Mouse (Mus musculus) testis, adult 2 months (tissue): ENCODE results near the gene Trim34a. TPM values are rescaled to one million over a fixed set of nuclear protein-coding genes. Genes with fewer than 3 reads are reported as not detected.

Experiments
- H3K27ac ChIP-seq: fragments of 200-500 bp; 2 replicates; pipeline ENCODE4 v1.5.1; 2012; ENCODE audit warnings: low read depth, low read length; ENCODE audit not compliant: control insufficient read depth, insufficient read depth
- H3K27me3 ChIP-seq: fragments of 200-500 bp; 2 replicates; pipeline ENCODE4 v1.6.1; 2012; ENCODE audit warnings: mild to moderate bottlenecking, low read length, moderate library complexity; ENCODE audit not compliant: control insufficient read depth, insufficient read depth
- H3K36me3 ChIP-seq: fragments of 200-500 bp; 2 replicates; pipeline ENCODE4 v1.6.1; 2012; ENCODE audit warnings: mild to moderate bottlenecking, low read length; ENCODE audit not compliant: control insufficient read depth, insufficient read depth
- H3K4me1 ChIP-seq: fragments of 200-500 bp; 2 replicates; pipeline ENCODE4 v1.6.1; 2012; ENCODE audit warnings: low read length; ENCODE audit not compliant: control insufficient read depth, insufficient read depth
- H3K4me3 ChIP-seq: fragments of 200-500 bp; 2 replicates; pipeline ENCODE4 v1.5.1; 2012; ENCODE audit warnings: low read depth, mild to moderate bottlenecking, low read length, moderate library complexity, mixed read lengths; ENCODE audit not compliant: control insufficient read depth
- CTCF ChIP-seq: fragments of 200-500 bp; IDR thresholded peaks from 2 replicates; pipeline ENCODE4 v1.5.1; 2012; ENCODE audit warnings: low read depth, mild to moderate bottlenecking, inconsistent platforms, low read length, moderate library complexity; ENCODE audit not compliant: control insufficient read depth, insufficient read depth, insufficient replicate concordance
- POLR2A ChIP-seq: fragments of 200-500 bp; IDR thresholded peaks from 2 replicates; pipeline ENCODE4 v1.6.1; 2012; ENCODE audit warnings: low read depth, mild to moderate bottlenecking, inconsistent platforms, low read length, moderate library complexity; ENCODE audit not compliant: control insufficient read depth
- polyA plus RNA-seq: library from polyadenylated mRNA; depleted of rRNA; stranded (reverse); fragments of >200 nt; gene quantifications from 2 replicates; pipeline ENCODE4 v1.2.3, GENCODE M21; 2012; rRNA removed

Trim34a gene
- polyA plus RNA-seq, 1 experiment, result 1.0 TPM

DNA sequence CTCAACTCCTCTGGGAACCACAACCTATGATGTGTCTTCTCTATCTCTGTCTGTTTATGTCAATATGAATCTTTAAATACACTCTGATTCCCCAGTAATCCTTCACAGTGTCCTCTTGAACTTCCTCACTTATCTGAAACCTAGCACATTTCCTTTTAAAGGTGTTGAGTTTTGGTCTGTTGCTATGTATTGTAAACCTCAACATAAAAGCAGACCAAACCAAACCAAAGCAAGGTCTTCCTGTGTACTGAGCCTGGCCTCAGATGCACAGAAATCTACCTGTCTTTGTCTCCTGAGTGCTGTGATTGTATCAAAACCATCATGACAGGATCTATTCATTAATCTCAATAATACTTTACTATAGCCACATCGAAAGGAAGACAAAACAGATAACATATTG lies 46.4 kb downstream of the Trim34a start:
- no peaks in the 10 kb centered on the region for H3K36me3 ChIP-seq
- no peak overlapping the region for H3K4me3 ChIP-seq
- TF ChIP-seq CTCF (no peak), POLR2A (no peak)
- no peak overlapping the region for H3K27ac ChIP-seq
- no peaks in the 10 kb centered on the region for H3K4me1 ChIP-seq
- H3K27me3 ChIP-seq, result no peaks in the 10 kb centered on the region

- Histone ChIP-seq H3K36me3 (no peaks in the 10 kb centered on the region), H3K4me3 (no peak overlapping the region), H3K27ac (no peak overlapping the region), H3K27me3 (no peaks in the 10 kb centered on the region), H3K4me1 (no peaks in the 10 kb centered on the region)
- TF ChIP-seq CTCF (no peak), POLR2A (no peak)
These were observed 47.6 kb downstream of the Trim34a start for GRCm38 (mm10) chr7:104291638-104292400.

Other genes with a start within 250 kb of the Trim34a start
- not detected in 2 replicates for gene Olfr638, start 245.7 kb upstream of the Trim34a start, polyA plus RNA-seq
- gene Olfr639, start 227.2 kb upstream of the Trim34a start, polyA plus RNA-seq, result not detected in 2 replicates
- gene Olfr640, start 218.9 kb upstream of the Trim34a start, polyA plus RNA-seq, result 0.07 TPM in 1 of 2 replicates, not detected in the other
- gene Olfr641, start 209.0 kb upstream of the Trim34a start, polyA plus RNA-seq, result 0.15 TPM in 1 of 2 replicates, not detected in the other
- 0.53 TPM in 1 of 2 replicates, not detected in the other for gene Olfr642, start 191.8 kb upstream of the Trim34a start, polyA plus RNA-seq
- gene 4930516K23Rik, start 183.0 kb upstream of the Trim34a start, polyA plus RNA-seq, result 0.80 and 0.89 TPM in 2 replicates
- 0.12 TPM in 1 of 2 replicates, not detected in the other for gene Olfr644, start 172.6 kb upstream of the Trim34a start, polyA plus RNA-seq
- gene Olfr645, start 159.0 kb upstream of the Trim34a start, polyA plus RNA-seq, result 0.02 TPM in 1 of 2 replicates, not detected in the other
- not detected in 2 replicates for gene Olfr646, start 139.6 kb upstream of the Trim34a start, polyA plus RNA-seq
- gene Ubqln5, start 114.6 kb upstream of the Trim34a start, polyA plus RNA-seq, result 101 and 104 TPM in 2 replicates
- 0.17 and 0.51 TPM in 2 replicates for gene Olfr643, start 107.1 kb upstream of the Trim34a start, polyA plus RNA-seq
- gene Ubqln3, start 101.2 kb upstream of the Trim34a start, polyA plus RNA-seq, result 434 and 492 TPM in 2 replicates
- gene Ubqlnl, start 93.9 kb upstream of the Trim34a start, polyA plus RNA-seq, result 257 and 316 TPM in 2 replicates
- gene Olfm5, start 79.6 kb upstream of the Trim34a start, polyA plus RNA-seq, result not detected in 2 replicates
- gene Olfr648, start 61.1 kb upstream of the Trim34a start, polyA plus RNA-seq, result 0.07 and 0.09 TPM in 2 replicates
- gene Olfr649, start 48.5 kb upstream of the Trim34a start, polyA plus RNA-seq, result not detected in 2 replicates
- 1.9 and 2.4 TPM in 2 replicates for gene Trim6, start 25.7 kb upstream of the Trim34a start, polyA plus RNA-seq
- 0.11 and 0.16 TPM in 2 replicates for gene Trim5, start 43.6 kb downstream of the Trim34a start, polyA plus RNA-seq
- gene Trim12a, start 71.0 kb downstream of the Trim34a start, polyA plus RNA-seq, result 0.54 and 1.1 TPM in 2 replicates
- 0.24 and 0.74 TPM in 2 replicates for gene Trim34b, start 85.0 kb downstream of the Trim34a start, polyA plus RNA-seq
- 0.40 and 0.98 TPM in 2 replicates for gene Trim12c, start 108.9 kb downstream of the Trim34a start, polyA plus RNA-seq
- 0.07 and 0.08 TPM in 2 replicates for gene Trim30b, start 125.4 kb downstream of the Trim34a start, polyA plus RNA-seq
- not detected in 2 replicates for gene Trim30c, start 156.4 kb downstream of the Trim34a start, polyA plus RNA-seq
- gene Trim30a, start 220.7 kb downstream of the Trim34a start, polyA plus RNA-seq, result 0.17 and 0.32 TPM in 2 replicates